ENCODE assay signal across 12 mouse cellular contexts in the genomic region with DNA sequence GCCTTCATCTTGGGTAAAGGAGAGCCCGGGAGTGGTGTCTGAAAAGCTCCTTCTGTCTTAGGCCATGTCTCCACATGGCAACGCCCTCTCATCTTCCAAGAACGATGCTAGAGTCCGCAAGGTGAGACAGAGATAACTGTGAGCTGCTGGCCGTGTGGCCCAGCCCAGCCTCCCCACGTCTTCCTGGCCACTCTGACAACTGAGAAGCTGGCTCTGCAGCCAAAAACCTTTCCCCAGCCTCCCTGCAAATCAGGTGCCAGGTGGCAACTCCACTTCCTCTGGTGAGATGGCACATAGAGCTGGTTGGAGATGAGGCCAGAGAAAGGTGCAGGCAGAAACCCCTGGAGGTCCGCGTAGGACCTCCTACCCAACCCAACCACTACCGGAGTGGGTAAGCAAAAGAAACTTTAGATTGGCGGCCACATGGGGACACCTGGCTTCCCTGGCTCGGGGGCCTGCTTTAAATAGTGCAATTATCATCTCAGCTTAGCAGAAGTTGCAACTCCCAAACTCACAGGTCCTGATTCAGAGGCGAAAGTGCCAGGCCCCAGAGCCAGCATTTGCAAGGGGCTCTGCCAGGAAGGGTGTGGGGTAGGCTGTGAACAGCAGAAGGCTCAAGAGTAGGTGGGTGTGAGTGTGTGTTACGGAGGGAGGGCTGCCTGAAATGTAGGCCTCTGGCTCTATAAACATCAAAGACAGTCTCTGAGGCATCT. TPM values are rescaled to one million over a fixed set of nuclear protein-coding genes. Genes with fewer than 3 reads are reported as not detected.
A peak's percentile ranks its signal among the peaks of the same experiment; 100 is the strongest.
DNase-seq lines count a peak whose midpoint lies in the region; ATAC-seq and TF ChIP-seq lines count a peak whose summit lies in the region.
"Had no signal": no experiment of that assay in that cellular context is flagged by ENCODE, and none has a peak within 500 bp of the region (broad histone marks: within the 10 kb centered on the region; RNA-seq: fewer than 3 reads in every experiment).

No protein-coding gene starts in this region.

- no peak overlapping the region for H3K4me2 ChIP-seq in heart, embryonic 12.5 days
- H3K4me2 ChIP-seq in intestine, postnatal 0 days (replicated peaks; ENCODE audit: low read depth), result no peak overlapping the region
- H3K4me2 ChIP-seq: limb, embryonic 13.5 days; midbrain, embryonic 12.5 days had no signal

- WGBS in heart, embryonic 12.5 days, result 65% methylated on average over 13 of the region's 13 CpGs
- 74% methylated on average over 13 of the region's 13 CpGs for WGBS in intestine, postnatal 0 days

- no peak overlapping the region for H3K4me3 ChIP-seq in heart, embryonic 12.5 days
- H3K4me3 ChIP-seq in intestine, postnatal 0 days (ENCODE audit: low read depth, low read length), result no peak overlapping the region
- H3K4me3 ChIP-seq: limb, embryonic 13.5 days; midbrain, embryonic 12.5 days had no signal

- no peak for TF ChIP-seq CTCF in brain, embryonic 14.5 days (IDR thresholded peaks at IDR 0.05; ENCODE audit: borderline replicate concordance, extremely low read depth, insufficient read depth, insufficient read length)
- no peak for TF ChIP-seq CTCF in intestine, postnatal 0 days (IDR thresholded peaks at IDR 0.05; ENCODE audit: low read depth)

- no peaks in the 10 kb centered on the region for H3K27me3 ChIP-seq in heart, embryonic 12.5 days (replicated peaks)
- no peaks in the 10 kb centered on the region for H3K27me3 ChIP-seq in intestine, postnatal 0 days (replicated peaks; ENCODE audit: control insufficient read depth, insufficient read depth, low read length)
- H3K27me3 ChIP-seq: CH12.LX; limb, embryonic 13.5 days had no signal

- H3K9ac ChIP-seq in heart, embryonic 12.5 days, result no peak overlapping the region
- H3K9ac ChIP-seq in intestine, postnatal 0 days (ENCODE audit: low read depth, low read length), result no peak overlapping the region
- H3K9ac ChIP-seq: limb, embryonic 13.5 days; midbrain, embryonic 12.5 days had no signal

- intact Hi-C loops in left cerebral cortex, postnatal 10 days (cut with DNase I), result no loop called here

- H3K9me3 ChIP-seq in heart, embryonic 12.5 days (replicated peaks), result no peaks in the 10 kb centered on the region
- no peaks in the 10 kb centered on the region for H3K9me3 ChIP-seq in intestine, postnatal 0 days (ENCODE audit: control insufficient read depth)
- H3K9me3 ChIP-seq: limb, embryonic 13.5 days; midbrain, embryonic 12.5 days had no signal

- no peak for DNase-seq in heart, adult 18-20 months
- peak; percentile 60 for DNase-seq in brain, embryonic 14.5 days (ENCODE audit: low read depth)
- peak; percentile 90 for DNase-seq in cerebellum, postnatal 25 days
- peak; percentile 47 to 61 for DNase-seq in left cerebral cortex, postnatal 10 days (ENCODE audit: extremely low spot score in 1 of 2, low spot score in 2 of 2)
- no peak for DNase-seq in embryo, embryonic 10.5 days (ENCODE audit: low spot score)
- DNase-seq in adrenal gland, postnatal 36 days, result no peak

- peak overlapping the region; percentile 56; the same call in 1 of the 2 replicates for H3K27ac ChIP-seq in heart, embryonic 12.5 days (ENCODE audit: poor library complexity, severe bottlenecking)
- H3K27ac ChIP-seq in intestine, postnatal 0 days (ENCODE audit: low read depth, low read length), result no peak overlapping the region
- H3K27ac ChIP-seq: limb, embryonic 13.5 days; midbrain, embryonic 12.5 days had no signal

- no peak for ATAC-seq in heart, embryonic 12.5 days (ENCODE audit: insufficient number of reproducible peaks, low FRiP score)
- no peak for ATAC-seq in intestine, postnatal 0 days

- no peak for TF ChIP-seq POLR2A in brain, embryonic 14.5 days (IDR thresholded peaks at IDR 0.05; ENCODE audit: borderline replicate concordance, extremely low read depth, insufficient read depth, insufficient read length, poor library complexity, severe bottlenecking)

- H3K4me1 ChIP-seq in heart, embryonic 12.5 days (replicated peaks), result peaks cover 79% of the 10 kb centered on the region
- no peaks in the 10 kb centered on the region for H3K4me1 ChIP-seq in intestine, postnatal 0 days (replicated peaks; ENCODE audit: control insufficient read depth, insufficient read depth, low read length)
- H3K4me1 ChIP-seq: midbrain, embryonic 12.5 days had no signal

- H3K36me3 ChIP-seq in heart, embryonic 12.5 days, result no peaks in the 10 kb centered on the region
- H3K36me3 ChIP-seq in intestine, postnatal 0 days (ENCODE audit: control insufficient read depth, insufficient read depth), result no peaks in the 10 kb centered on the region
- H3K36me3 ChIP-seq: limb, embryonic 13.5 days; midbrain, embryonic 12.5 days had no signal

RNA-seq across cellular contexts. Expression of gene Ppfia4, which starts 2.6 kb away (rescaled TPM):
- 17.1 and 17.3 TPM in 2 replicates for polyA plus RNA-seq in heart, embryonic 12.5 days (2016; fragmentation: Nextera tagmentation; extraction: Ambion mirVana)
- 1 to 10 TPM; 1.1 to 1.5 TPM for total RNA-seq in heart, adult 18-20 months (2021)
- polyA plus RNA-seq in brain, embryonic 14.5 days (2012; rRNA removed), result 23.6 and 31.3 TPM in 2 replicates
- 10 to 100 TPM; 78.0 to 78.3 TPM for total RNA-seq in left cerebral cortex, postnatal 10 days (2021)
- total RNA-seq in adrenal gland, postnatal 36 days (2021), result 1 to 10 TPM in 1 of 2 experiments, under 1 TPM in 1; 0.60 to 1.1 TPM
- polyA plus RNA-seq in intestine, postnatal 0 days (2015; fragmentation: Nextera tagmentation; extraction: Ambion mirVana), result 2.4 and 2.5 TPM in 2 replicates

RNA-seq across cellular contexts. Expression of gene Tmem183a, which starts 26.4 kb away (rescaled TPM):
- 67.6 and 73.8 TPM in 2 replicates for polyA plus RNA-seq in heart, embryonic 12.5 days (2016; fragmentation: Nextera tagmentation; extraction: Ambion mirVana)
- 10 to 100 TPM; 11.1 to 14.2 TPM for total RNA-seq in heart, adult 18-20 months (2021)
- polyA plus RNA-seq in brain, embryonic 14.5 days (2012; rRNA removed), result 111 and 116 TPM in 2 replicates
- 10 to 100 TPM; 86.5 to 96.6 TPM for total RNA-seq in left cerebral cortex, postnatal 10 days (2021)
- 10 to 100 TPM; 49.2 to 52.6 TPM for total RNA-seq in adrenal gland, postnatal 36 days (2021)
- 59.8 and 60.6 TPM in 2 replicates for polyA plus RNA-seq in intestine, postnatal 0 days (2015; fragmentation: Nextera tagmentation; extraction: Ambion mirVana)

RNA-seq across cellular contexts. Expression of gene Myog, which starts 45.6 kb away (rescaled TPM):
- 1.2 and 2.1 TPM in 2 replicates for polyA plus RNA-seq in heart, embryonic 12.5 days (2016; fragmentation: Nextera tagmentation; extraction: Ambion mirVana)
- total RNA-seq in heart, adult 18-20 months (2021), result not detected
- 1.3 and 2.6 TPM in 2 replicates for polyA plus RNA-seq in brain, embryonic 14.5 days (2012; rRNA removed)
- total RNA-seq in left cerebral cortex, postnatal 10 days (2021), result not detected
- not detected for total RNA-seq in adrenal gland, postnatal 36 days (2021)
- polyA plus RNA-seq in intestine, postnatal 0 days (2015; fragmentation: Nextera tagmentation; extraction: Ambion mirVana), result 0.08 TPM in 1 of 2 replicates, not detected in the other
- total RNA-seq: CH12.LX had no signal
- polyA plus RNA-seq: intestine, embryonic 14.5 days had no signal

RNA-seq across cellular contexts. Expression of gene 4933406M09Rik, which starts 50.4 kb away (rescaled TPM):
- not detected in 2 replicates for polyA plus RNA-seq in heart, embryonic 12.5 days (2016; fragmentation: Nextera tagmentation; extraction: Ambion mirVana)
- not detected for total RNA-seq in heart, adult 18-20 months (2021)
- polyA plus RNA-seq in brain, embryonic 14.5 days (2012; rRNA removed), result not detected in 2 replicates
- total RNA-seq in left cerebral cortex, postnatal 10 days (2021), result not detected
- total RNA-seq in adrenal gland, postnatal 36 days (2021), result not detected
- not detected in 2 replicates for polyA plus RNA-seq in intestine, postnatal 0 days (2015; fragmentation: Nextera tagmentation; extraction: Ambion mirVana)
- total RNA-seq: CH12.LX had no signal
- polyA plus RNA-seq: intestine, embryonic 14.5 days; limb, embryonic 13.5 days; midbrain, embryonic 12.5 days had no signal

Comparison
In these comparisons a context has a peak if more than half of its experiments do, and no peak if none do; other contexts are left out.
1. DNase-seq: peak in brain, embryonic 14.5 days (single experiment), cerebellum, postnatal 25 days (2 of 2) and left cerebral cortex, postnatal 10 days (2 of 2); none in heart, adult 18-20 months (0 of 2), embryo, embryonic 10.5 days (single experiment) and adrenal gland, postnatal 36 days (0 of 2).
2. RNA of gene Ppfia4, which starts 2.6 kb away (total RNA-seq): 78.0 to 78.3 TPM in left cerebral cortex, postnatal 10 days; 1.1 to 1.5 TPM in heart, adult 18-20 months and 0.60 to 1.1 TPM in adrenal gland, postnatal 36 days; every median in the first group is over 10 times any median in the second.